Mouse (Mus musculus) CH12.LX (cell line): ENCODE results near the gene Taf1a.

Source experiments
- NRF1 ChIP-seq: IDR thresholded peaks from 2 replicates; pipeline ENCODE4 v1.6.1; 2014; ENCODE audit warnings: low read depth, mild to moderate bottlenecking, inconsistent platforms, low read length, improper control_type of control experiment, moderate library complexity
- POLR2A ChIP-seq: IDR thresholded peaks from 2 replicates; pipeline ENCODE4 v1.6.1; 2011; ENCODE audit warnings: low read depth, mild to moderate bottlenecking, improper control_type of control experiment, low read length
- RCOR1 ChIP-seq: conservative IDR thresholded peaks from 2 replicates; pipeline ENCODE4 v1.6.1; 2012; ENCODE audit warnings: low read depth, mild to moderate bottlenecking, inconsistent platforms, low read length, improper control_type of control experiment

DNA sequence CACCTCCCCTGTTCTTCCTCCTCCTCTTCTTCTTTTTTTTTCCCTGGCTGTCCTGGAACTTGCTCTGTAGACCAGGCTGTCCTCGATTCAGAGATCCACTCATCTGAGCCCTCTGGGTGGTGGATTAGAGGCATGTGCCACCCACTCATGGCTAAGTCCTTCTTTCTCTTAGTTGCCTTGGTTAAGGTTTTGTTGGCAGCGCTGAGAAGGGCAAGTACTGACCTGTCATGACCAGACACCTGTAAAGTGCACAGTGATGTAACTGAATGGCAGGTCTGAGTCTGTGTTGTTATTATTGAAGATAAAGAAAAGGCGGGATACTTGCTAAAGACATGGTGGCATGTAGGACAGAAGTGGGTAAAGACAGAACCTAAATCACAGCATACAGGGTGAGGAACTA is 14.6 kb downstream of the Taf1a start:
- TF ChIP-seq POLR2A (no peak), RCOR1 (no peak), NRF1 (no peak)
